Mouse (Mus musculus) layer of hippocampus, postnatal 25 days (tissue): ENCODE measurements around the gene Gsto1. TPM values are rescaled to one million over a fixed set of nuclear protein-coding genes. Genes with fewer than 3 reads are reported as not detected.

ENCODE experiments used
- DNase-seq, 2 experiments: peaks; one replicate each; pipeline ENCODE4 v3.0.0; 2022; ENCODE audit warnings: mixed read lengths in 2 of 2, low spot score in 1 of 2; ENCODE audit errors: extremely low spot score in 1 of 2
- total RNA-seq, 2 experiments: library from RNA; stranded (reverse); gene quantifications; 2 replicates each; pipeline ENCODE4 v1.2.3; 2021

Gsto1 gene
- total RNA-seq, 2 experiments from 2014 or later: 55.2 to 63.5 TPM

DNA sequence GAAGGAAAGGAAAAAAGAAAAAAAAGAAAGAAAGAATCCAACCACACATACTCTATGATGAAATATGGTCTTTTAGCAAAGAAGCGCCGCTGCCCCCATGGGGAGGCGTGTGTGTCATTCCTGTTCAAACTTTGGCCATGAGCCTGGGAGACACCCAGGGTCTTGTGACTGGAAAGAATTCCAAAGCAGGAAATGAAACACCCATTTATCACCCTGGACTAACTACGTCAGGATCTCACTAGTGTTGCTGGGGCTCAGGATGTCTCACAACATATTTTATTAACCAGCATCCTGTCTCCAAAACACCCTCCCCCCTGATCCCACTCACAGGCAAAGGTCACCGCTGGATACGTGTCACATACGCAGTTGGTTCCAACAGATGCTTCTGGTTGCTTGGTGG, 31.8 kb downstream of the Gsto1 start:
- no peak for DNase-seq

DNA sequence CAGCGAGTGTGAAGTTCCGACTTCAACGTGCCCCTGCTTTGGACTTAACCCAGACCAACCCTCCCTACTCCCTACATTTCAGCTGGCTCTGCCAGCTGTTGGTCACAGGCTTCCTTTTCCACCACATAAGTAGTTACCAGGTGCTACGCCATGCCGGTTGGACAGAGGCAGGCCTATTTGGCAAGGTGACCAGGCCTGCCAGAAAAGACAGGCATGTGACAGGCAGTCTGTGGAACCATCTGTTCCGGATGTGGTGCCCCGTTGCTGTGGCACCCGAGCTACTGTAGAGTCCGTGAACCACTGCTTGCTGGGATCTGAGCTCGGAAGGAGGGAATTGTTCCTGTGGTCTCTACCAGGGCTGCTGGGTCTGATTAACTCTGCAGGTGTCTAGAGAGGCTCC, 32.6 kb downstream of the Gsto1 start:
- DNase-seq: peak in 1 of 2 experiments; percentile 33

DNA sequence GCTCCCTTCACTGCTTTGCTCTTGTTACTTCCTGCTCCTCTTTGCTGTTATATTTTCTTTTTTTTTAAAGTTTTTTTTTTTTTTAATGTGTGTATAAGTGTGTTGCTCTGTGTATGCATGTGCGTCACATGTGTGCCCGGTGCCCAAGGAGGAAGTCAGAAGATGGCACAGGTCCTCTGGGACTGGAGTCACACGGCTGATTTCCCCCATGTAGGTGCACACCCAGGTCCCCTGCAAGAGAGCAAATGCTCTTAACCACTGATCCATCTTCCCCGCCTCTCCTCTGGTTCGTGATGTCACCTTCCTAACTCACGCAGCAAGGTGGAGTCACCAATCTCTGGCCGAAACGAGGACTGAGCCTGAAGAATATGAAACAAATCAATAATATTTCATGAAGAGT, 33.3 kb downstream of the Gsto1 start:
- no peak for DNase-seq

DNA sequence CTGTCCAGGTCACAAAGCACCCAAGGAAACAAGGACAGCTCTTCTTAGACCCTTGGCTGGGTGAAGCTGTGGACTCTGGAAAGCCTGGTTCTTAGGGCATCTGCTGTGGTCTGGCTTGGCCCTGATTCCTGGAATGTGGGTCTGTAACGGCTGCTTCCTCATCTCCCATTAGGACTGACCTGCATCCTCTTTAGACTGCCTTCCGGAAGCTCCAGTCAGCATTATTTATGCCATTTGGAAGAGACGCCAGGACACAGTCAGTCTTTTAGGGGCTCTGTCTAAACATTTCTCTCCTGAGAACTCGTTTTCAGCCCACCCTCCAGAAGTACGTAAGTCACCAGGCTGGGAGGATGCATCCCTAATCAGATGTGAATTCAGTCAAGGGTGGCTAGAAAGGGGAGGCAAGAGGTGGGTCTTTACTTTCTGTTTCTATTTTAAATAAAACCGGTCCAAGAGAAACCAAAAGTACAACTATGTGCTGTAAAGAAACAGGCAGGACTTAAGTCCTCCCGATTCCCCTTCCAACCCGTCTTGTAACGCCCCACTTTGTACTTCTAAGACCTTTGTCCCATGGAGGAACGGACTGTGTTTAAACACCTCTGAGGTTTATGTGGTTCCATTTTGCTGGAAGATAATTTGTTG, 35.8 kb downstream of the Gsto1 start:
- DNase-seq: no peak

DNA sequence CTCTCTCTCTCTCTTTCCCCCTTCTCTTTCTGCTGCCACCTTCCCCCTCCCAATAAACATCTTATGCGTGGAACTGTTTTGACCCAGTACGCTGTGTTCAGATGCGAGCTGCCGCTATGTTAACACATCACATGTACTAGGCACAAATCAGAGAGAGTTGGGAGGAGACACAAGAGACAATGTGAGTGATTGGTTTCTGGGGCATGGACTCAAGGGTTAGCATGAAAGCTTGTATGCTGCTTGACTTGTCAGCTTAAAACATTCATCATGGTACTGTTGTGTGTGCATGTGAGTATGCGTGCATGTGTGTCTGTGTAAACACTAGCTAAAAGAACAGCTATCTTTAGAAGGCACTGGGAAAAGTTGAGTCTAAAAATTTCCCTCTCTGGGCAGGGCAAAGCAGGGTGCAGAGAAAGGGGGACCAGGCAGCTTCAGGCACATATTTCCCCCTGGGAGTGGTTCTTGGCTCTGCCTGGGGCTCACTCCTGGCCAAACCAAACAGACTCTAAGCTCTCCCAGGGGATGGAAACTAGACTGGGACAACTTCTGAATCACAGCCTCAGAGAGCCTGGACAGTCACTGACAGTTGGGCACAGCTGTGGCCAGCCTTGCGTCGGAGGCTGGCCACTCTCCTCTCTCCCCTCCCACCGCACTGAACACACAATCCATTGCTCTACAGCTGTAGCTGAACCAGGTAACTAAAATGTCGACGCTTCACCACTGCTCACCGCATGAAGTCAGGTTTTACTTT, 37.0 kb downstream of the Gsto1 start:
- DNase-seq: no peak

DNA sequence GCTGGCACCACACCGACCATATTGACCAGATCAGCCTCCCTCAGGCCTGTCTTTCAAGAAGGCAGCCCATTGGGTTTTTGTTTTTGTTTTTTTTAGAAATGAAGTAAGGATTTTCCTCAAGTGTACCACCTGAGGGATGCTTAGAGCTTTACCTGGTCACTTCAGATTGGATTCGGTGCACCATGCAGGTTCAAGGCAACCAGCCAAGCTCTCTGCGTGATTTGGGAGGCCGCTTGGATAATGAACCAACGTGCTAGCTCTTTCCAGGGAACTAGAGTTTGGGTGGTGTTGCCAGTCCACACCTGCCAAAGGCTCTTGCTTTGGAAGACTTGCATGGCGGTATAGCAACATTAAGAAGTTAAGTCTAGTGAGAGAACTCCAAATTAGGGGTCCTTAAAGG, 38.3 kb downstream of the Gsto1 start:
- DNase-seq: no peak

DNA sequence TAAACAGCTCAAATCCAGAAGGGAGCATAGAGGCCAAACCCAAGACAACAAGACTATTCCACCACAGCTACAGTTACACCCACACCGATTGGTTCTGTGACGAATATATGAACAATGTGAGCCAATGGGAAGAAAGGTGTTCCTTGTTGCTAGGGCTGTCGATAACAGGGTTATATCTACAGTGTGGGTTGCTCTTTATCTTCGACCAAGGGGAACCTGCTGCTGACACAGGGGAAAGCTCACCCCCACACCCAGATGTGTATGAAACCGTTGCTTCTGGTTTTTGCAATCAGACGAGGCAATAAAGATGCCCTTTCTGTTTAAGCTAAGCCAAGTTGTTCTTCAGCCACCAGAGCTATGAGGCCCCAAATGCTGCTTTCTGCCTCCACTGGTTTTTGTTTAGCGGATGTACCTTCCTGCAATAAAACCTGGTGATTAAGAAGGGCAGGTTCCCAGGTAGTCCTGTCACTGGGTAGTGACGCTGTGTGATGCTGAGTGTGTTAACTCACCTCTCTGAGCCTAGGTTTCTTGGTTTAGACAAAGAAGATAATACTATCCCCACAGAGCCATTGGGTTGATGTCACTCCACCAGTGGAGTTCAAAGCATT, 43.8 kb downstream of the Gsto1 start:
- no peak for DNase-seq

DNA sequence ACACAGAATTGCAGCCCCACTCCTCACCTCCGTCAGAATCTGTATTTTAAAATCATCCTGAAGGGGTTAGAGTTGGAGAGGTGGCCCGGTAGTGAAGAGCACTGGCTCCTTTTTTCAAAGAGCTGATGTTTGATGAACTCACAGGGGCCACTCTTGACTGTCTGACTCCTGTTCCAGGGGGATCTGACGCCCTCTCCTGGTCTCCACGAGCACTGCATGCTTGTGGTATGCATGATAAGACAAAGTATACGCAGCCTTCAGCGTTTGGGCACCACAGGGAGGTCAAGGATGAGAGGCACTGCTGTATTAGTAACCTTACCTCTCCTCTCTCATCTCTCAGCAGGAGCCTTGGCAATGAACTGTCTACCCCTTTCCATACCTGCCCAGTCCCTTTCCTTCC, 45.2 kb downstream of the Gsto1 start:
- DNase-seq: no peak

DNA sequence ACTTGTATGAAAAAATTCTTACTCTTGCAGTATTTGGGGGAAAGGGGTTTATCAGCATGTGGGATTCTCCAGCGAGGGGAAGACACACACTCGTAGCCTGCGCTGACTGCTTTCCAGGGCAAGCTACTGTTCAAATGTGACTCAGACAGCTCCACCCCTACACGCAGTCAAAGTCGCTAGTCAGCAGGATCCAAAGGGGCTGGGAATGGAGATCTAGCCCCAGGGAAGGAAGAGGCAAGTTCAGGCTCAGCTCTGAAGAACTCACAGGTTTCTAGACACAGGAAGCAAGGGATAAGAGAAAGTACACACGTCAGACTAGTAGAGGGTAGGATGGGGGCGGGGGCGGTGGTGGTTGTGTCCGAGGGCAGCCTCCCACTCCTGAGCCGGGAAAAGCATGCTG, 45.8 kb downstream of the Gsto1 start:
- DNase-seq: no peak

DNA sequence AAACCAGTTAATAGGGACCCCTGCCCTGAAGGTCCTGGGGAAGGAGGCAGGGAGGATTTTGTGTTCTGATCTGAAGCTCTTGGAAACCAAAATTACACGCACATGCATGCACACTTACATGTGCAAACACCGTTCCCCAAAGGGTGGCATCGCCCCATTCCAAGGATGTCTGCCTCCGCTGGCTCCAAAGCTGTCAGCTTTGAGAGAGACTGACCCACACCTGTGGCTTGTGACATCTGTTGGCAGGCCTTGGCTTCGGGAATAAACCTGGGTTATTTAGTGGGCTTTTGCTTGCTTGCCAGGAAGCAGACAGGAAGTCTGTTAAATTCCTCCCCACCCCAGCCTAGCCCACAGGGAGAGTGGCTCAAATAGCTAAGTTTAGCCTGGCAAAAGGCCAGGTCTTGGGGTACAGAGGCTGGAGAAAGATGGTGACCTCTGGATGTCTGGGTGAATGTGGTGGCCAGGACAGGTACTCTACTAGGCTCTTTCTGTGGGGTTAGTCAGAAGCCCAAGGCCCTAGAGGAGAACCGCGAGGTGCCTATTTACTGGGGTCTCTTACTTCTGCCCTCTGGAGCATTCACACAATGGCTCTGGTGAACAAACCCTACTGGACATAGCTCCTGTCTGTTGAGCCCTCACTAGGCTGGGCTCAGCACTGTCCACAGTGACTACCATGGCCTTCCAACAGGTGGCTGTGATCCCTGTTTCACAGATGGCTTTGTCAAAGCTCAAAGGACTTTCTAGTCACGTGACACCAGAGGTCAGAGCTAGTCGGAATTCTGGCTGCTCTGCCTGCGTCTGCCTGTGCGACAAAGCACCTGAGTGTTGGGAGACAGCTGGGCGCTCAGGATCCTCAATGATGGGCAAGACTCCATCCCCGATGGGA, 47.8 kb downstream of the Gsto1 start:
- DNase-seq: no peak

DNA sequence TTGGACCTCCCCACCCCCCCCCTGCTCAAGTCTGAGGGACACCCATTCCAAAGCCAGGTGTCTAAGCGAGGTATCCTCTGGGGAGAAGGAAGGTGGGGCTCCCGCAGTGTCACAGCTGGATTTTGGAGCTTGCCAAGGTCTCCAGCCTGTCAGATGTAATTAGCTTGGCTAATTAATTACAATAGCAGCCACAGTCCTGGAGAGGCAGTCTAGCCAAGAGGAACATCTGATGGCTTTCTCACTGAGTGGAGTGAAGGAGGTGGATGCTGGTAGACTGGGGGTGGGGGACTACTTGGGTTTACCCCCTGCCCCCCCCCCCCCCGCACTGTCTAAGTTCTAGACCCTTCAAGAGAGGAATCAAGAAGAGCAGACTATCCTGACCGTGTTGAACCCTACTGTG, 48.9 kb downstream of the Gsto1 start:
- no peak for DNase-seq

DNA sequence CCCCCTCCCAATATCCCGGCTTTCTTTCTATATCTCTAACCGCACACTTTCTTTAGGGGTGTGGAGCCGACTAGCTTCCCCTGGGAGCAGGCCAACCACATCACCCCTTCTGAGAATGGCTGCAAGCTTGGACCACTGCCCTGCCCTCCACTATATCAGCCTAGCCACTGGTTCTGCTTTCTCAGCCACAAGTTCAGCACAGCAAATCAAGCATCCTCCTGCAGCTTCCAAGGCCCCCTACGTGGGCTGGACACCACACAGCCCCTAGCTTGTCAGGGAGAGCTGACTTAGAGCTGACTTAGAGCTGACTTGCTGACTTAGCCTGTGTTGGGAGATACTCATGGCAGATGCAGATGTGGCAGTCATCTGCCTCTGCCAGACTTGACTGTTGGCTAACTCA, 50.3 kb downstream of the Gsto1 start:
- no peak for DNase-seq

DNA sequence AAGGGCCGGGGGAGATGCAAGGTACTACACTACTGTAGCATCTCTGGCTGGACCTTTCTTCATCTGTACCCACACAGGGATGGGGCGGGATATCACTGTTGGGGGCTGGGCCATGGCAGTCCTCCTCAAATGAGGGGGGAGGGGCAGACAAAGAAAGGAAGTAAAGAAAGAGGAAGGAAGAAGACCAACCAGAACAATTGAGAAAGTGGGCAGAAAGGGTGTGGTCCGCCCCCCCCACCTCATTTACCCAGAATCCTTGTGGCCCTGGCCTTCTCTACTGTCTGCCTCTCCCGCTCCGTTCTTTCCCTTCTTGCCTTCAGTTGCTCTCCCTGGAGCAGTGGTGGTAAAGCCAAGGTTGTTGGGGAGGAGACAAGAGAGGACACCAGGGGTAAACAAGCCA, 50.8 kb downstream of the Gsto1 start:
- no peak for DNase-seq

DNA sequence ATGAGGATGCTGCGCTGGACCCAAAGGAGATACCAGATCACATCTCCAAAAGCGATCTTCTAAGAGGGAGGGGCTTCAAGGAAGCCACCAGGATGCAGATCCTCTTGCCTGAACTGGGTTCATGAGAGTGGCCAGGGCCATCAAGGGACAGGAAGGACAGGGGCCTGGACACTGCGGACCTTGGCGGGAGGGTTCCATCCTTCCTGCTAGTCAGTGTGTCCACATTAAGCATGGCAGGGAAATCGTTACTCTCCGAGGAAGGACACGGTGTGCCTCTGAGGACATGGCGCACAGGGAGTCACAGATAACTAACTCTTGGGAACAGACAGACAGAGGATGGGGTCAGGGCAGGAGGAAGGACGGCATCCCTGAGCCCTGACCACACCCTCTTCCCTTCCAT, 52.8 kb downstream of the Gsto1 start:
- no peak for DNase-seq

DNA sequence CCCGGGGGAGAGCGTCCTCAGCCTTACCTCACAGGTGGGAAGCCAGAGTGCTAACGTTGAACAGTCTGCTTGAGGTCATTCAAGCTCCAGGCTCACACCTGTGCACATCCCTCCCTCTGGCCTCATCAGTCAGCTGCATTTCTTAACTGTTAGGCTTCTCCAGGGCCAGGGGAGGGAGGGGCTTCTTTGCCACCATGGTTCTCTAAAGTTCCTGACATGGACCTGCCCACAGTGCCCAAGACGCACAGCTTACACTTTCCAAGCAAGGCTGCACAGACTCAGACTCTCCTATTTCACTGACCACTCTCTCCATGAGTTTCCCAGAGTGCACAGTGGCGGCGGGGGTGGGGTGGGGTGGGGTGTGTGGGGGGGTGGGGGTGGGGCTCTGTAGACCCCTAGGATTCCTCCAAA, 54.2 kb downstream of the Gsto1 start:
- DNase-seq: no peak

DNA sequence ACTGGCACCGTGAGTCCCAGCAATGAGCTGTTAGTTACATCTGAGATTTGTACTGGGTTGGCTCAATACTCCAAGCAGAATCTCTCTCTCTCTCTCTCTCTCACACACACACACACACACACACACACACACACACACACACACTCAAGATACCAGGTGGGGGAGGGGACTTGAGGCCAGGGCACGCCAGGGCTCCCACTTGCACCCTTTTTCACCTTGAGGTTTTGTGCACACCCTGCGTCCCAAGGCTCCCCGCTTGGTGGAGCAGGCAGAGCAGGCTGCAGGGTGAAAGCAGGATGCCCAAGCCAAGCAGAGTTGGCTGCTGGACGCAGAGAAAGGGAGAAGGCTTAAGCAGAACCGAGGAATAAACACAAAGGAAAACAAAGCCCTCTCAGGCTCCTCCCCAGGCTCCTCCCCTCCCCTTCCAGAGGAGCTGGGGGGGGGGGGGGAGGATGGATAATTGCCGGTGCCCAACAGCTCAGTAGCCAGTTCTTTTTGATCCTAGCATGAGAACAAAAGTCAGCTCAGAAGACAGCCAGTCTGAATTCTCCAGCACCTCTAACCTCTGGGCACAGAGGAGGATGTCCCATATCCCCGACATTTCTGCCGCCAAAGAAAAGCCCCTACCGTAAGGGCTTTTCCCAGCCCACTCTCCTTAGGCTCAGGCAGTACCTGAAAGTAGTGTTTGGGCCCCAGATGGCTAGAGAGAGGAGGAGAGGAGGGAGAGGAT, 54.8 kb downstream of the Gsto1 start:
- no peak for DNase-seq

DNA sequence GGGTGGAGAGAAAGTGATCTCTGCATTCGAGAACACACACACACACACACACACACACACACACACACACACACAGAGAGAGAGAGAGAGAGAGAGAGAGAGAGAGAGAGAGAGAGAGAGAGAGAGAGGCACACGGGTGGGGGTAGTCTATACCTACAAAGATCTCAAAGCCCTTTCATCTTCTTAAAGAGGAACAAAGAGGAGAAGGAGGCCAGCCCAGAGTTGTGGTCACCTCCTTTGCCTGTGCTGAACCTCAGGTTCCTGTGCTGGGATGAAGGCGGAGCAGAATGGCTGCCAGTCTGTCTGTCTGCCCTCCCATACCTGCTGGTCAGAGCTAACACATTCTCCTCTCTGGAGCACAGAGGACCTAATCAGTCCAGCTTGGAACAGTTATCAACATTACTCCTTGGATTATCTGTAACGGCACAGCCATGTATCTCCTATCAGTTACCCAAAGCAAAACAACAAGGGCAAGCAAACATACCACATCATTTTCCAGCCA, 55.4 kb downstream of the Gsto1 start:
- no peak for DNase-seq

DNA sequence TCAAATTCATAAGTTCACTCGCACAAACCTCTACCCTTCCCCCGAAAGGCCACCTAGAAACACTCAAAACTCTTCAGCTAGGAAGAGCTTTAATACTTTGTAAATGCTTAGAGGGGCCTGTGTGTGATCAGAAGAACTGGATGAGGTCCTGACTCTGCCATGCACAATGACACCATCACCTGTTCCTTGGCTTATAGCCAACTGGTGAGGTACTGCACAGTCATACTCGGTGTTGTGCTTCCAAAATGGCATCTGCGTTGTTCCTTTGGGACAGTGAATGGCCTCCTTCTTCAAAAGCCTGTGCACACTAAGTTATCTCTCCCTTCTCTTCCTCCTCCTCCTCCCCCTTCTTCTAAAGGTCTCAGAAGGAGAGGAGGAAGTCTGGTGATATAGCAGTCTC, 56.0 kb downstream of the Gsto1 start:
- DNase-seq: no peak

DNA sequence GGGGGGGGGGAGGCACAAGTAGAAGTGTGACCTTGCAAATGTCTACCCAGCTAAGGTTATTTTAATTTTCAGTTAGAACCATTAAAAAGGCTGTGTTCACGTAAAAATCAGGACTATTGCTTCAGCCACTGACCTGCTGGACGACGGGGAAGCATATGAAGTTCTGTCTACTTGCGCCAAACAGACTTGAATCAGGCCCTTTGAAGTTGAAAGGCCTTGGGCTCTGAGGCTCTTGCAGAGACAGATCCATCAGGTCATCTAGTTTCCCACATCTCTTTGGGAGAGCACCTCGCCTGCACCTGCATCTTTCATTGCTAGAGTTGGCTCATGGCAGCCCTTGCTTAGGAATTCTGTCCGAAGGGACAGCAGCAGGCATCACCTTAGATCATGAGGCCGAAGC, 58.6 kb downstream of the Gsto1 start:
- DNase-seq: no peak

DNA sequence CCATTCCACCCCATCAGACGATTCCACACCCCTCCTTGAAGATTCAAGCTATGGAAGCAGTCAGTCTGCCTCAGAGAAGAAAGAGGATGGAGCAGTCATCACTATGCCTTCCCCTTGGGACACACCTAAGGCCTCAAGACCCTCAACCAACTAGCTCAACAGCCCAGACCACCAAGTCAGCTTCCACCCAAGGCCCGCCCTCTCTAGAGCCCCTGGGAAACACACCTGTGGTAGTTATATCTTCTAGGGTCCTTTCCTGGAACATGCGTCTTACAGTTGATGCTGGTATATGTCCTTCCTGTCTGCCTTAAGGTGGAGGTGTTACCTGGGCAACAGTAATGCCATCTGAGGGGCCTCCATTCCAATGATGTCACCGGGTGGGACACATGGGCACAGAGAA, 59.4 kb downstream of the Gsto1 start:
- no peak for DNase-seq
